Mouse (Mus musculus) heart, adult 18-20 months (tissue): ENCODE results near the gene Wbp1. TPM values are rescaled to one million over a fixed set of nuclear protein-coding genes. Genes with fewer than 3 reads are reported as not detected.

Experiments used
- DNase-seq, 2 experiments: peaks; one replicate each; pipeline ENCODE4 v3.0.0; 2021 to 2022; ENCODE audit warnings: mixed read lengths in 1 of 2
- total RNA-seq, 2 experiments: library from RNA; stranded (reverse); gene quantifications; 2 replicates each; pipeline ENCODE4 v1.2.3; 2021

The Wbp1 gene
- total RNA-seq, 2 experiments from 2014 or later, result 68.8 to 74.6 TPM

DNA sequence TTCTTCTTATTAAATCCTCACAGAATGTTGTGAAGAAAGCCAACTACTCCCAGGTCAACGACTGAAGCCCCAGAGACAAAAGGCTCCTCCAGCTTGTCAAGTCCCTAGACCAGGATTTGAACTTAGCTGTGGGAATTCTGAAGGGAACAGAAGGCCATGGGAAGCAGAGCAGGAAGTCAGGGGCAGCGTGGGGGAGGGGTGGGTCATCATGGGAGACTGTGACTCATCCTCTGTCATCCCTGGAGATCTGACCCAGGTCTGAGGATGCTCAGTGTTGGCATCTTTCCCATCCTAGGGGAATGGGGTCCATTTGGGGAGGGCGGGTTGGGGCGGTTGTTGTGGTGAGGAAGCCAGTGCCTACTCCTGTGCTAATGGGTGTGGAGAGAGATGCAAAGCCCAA is 20.3 kb upstream of the Wbp1 start:
- DNase-seq, result peak in 1 of 2 experiments; percentile 38

DNA sequence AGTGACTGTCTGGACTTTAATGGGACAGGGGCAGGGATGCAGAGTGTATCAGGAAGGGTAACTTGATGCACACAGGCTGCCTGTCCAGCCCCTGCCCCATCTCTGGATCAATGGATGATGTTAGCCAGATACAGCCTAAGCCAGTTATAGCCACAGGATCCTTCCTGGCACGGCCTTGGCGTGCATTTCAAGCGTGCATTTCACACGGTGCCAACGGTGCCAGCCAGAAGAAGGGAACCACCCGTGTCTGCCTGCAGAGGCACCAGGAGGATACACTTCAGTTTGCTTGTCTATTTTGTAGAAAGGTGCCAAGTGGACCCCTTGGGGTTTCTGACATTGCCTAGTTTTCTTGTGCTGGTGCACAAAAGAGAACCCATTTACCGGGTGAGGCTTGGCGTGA is 18.7 kb upstream of the Wbp1 start:
- no peak for DNase-seq

DNA sequence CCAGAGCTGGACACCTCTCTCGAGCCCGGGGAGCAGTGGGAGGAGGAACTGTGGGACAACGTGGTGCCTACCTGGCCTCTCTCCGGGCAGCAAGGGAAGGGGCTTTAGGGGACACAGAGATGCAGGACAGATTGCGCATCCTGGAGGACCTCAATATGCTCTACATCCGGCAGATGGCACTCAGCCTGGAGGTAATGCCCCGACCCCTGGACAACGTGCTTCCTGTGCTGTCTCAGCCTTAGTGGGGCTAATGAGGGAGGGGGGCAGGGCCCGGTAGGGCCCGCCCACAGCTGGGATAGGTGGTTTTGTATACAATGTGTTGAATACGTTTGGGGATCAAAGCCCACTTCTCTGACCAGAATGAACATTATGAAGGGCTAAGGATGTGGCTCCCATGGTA is 16.7 kb upstream of the Wbp1 start:
- DNase-seq, result peak in 1 of 2 experiments; percentile 38

DNA sequence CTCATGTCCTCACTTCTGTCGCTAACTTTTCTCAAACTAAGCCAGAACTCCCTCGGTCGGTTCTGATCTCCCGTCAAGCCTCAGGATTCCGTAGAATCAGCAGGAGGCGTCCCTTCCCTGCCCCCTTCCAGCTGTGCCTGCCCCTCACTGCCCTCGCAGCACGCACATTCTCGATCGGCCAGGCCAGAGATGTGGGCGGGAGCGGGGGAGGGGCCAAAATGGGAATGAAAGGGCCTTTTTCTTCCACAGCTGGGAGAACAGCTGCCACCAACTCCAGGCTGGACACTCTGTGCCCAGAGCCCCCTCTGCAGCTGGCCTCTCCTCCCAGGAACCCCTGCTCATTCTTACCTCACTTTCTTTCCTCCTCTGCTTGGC is 16.2 kb upstream of the Wbp1 start:
- peak; percentile 94 for DNase-seq

DNA sequence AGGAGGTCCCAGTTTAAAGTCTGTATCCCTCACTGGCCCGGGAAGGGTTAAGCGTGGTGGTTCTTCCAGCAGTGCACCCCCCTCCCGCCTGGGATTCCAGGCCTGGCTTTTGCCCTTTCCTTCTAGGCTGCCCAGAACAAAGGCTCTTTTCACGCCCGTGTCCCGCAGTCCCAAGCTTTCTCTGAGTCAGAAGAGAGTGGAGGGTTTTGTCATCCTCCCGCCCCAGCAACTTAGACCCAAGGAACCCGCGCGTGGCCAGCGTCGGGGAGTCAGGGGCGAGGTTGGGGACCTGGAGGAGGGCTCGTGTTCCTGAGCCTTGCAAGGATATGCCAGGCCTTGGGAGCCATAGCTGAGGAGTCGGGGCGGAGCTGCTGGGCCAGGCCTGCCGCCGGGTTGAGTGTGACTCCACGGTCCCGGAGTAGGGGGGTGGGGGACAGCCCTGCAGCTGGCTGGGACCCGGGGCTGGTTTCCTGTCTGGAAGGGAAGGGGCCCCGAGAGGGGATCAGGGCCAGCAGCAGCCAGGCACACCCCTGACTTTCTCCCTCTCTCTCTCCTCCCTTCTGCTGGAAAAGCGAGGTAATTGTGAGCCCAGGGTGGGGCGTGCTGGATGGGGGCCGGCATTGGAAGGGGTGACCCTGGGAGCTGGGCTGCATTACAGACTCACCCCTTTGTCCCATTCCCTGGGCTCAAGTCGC is 15.7 kb upstream of the Wbp1 start:
- DNase-seq, result peak; percentile 81 to 82

DNA sequence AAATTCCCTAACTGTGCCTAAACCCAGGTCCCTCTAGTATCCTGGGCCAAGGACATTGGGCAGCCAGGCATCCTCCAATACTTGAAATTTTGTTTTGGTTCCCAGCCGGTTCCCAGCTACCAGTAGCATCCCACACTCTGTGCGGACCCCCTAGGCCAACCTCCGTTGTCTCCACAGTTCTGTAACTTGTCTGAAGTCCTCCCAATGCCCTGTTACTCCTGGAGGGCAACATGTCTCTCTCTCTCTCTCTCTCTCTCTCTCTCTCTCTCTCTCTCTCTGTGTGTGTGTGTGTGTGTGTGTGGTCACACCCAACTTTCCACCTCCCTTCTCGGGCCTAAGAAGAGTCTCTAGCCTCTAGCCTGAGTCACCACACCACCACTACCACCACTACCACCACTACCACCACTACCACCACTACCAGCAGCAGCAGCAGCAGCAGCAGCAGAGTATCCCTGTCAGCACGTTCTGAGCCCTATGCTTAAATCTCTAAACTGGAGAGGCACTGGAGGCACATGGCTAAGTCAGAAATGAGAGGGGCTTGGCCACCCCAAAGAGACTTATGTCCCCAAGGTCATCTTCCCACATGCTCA is 15.0 kb upstream of the Wbp1 start:
- no peak for DNase-seq

DNA sequence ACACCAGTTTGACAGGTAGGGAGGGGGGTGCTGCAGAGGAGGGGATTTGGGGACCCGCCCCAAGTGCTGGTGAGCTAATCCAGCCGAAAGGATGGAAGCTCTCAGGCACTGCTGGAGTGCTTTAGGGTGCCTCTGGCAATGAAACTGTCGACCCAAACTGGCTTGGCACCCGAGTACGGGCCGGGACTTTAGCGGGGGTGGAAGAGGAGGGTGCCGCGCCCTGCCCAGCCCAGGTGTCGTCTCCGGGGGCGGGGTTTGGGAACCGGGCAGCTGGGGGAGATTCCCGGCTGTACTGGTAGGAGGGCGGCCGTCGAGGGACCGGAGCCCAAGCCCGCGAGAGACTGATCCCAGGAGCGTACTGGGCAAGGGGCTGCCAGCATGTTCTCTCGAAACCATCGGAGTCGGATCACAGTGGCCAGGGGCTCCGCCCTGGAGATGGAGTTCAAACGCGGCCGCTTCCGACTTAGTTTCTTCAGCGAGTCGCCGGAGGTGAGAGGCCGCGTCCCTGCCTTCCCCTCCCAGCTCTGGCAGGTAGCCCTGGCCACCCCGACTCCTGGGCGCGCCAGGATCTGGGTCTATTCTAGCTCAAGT is 14.3 kb upstream of the Wbp1 start:
- peak; percentile 42 to 59 for DNase-seq

DNA sequence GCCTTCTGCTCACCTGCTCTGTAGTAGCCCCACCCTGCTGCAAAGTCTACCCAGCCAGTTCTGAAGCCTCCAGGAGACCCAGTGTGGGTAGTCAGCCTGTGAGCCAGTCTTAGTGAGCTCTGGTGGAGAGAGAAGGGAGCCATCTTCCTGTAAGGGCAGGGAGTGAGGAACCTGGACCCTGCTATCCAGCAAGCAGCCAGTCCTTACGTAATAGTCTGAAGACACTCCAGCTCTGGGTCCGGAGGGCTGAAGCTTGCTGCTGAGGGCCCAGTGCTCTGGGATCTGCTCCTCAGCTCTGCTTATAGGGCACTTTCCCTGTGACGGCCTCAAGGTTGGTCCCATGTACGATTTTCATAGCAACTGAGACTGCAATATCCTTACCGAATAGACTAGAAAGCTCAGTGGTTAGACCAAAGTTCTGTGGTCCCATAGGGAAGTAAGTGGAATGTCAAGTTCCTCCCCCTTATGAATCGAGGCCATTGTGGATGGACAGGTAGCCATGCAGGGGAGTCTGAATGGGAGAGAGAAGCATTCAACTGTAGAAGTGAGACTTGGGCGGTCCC is 13.7 kb upstream of the Wbp1 start, which contains the start of gene Rtkn:
TSS of gene Rtkn (plus strand) at position 513 of the 563 bp plus-strand sequence.
- no peak for DNase-seq

DNA sequence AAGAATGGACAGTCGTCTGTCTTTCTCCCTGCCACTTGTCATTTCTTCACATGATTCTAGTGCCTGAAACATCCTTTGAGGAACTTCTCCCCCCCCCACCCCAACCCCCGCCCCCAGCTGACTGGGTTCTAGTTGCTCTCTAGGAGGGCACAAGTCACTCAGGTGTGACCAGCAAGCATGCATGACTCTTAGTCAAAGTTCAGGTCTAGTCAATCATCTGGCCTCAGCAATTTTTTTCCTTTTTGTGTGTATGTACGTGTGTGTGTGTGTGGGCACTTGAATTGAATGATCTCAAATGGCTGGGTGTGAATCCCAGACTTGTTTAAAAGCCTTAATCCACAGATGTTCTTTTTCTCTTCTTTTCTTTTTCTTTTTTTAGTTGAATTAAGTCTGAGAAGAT is 12.9 kb upstream of the Wbp1 start:
- no peak for DNase-seq

DNA sequence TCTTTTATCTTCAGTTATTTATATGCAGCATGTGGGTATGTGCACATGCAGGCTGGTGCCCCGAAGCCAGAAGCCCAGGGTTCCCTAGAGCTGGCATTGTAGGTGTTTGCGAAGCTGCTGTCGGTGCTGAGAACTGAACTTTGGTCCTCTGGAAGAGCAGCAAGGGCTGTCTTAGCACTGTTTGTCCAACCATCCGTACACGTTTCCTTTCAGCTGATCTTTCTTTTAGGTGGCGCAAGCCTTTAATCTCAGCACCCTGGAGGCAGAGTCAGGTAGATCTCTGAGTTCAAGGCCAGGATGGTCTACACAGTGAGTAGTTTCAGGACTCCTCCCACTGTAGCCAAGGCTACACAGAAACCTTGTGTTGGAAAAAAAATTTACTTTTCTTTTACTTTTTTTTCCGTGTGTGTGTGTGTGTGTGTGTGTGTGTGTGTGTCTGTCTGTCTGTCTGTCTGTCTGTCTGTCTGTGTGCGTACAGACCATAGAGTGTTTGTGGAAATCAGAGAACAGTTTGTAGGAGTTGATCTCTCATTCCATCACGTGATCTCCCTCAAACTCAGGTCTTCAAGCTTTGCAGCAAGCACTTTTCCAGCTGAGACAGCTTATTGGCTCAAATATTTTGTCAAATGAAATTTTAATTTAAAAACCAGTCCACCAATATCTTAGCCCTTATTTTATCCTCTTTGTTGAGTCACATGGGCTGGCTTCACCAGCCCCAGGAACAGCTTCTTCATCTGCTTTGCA is 11.0 kb upstream of the Wbp1 start:
- no peak for DNase-seq

DNA sequence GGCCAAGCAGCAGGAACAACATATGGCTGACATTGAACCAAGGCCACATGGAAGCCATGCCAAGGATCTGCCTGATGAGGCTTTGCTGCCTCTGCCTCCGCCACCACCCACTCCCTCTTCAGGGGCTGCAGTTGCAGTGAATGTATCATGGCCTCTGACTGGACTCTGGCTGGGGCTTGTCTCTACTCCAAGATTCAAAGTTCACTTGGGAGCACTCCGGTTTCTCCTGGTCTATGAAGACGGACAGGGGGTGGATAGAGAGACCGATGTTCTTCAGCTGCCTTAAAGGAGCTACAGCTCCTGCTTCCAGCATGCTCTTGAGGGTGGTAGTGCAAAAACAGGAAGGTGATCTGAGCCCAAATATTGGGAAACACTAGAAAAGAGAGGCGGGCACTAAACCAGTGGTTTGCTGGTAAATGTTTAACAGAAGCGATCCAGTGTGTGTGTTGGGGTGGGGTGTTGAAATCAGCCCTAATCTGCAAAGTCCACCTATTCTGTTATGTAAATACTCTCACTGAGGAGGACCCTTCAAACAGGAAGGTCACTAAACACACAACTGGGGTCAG is 10.2 kb upstream of the Wbp1 start:
- DNase-seq, result no peak

DNA sequence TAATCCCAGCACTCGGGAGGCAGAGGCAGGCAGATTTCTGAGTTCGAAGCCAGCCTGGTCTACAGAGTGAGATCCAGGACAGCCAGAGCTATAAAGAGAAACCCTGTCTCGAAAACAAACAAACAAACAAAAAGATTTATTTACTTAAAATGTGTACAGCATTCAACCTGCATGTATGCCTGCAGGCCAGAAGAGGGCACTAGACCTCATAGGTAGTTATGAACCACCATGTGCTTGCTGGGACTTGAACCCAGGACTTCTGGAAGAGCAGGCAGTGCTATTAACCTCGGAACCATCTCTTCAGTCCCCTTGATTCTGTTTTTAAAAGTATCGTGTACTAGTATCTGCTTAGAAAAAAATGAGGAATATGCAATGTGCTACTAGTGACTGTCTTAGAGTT is 6.1 kb upstream of the Wbp1 start:
- DNase-seq, result no peak

DNA sequence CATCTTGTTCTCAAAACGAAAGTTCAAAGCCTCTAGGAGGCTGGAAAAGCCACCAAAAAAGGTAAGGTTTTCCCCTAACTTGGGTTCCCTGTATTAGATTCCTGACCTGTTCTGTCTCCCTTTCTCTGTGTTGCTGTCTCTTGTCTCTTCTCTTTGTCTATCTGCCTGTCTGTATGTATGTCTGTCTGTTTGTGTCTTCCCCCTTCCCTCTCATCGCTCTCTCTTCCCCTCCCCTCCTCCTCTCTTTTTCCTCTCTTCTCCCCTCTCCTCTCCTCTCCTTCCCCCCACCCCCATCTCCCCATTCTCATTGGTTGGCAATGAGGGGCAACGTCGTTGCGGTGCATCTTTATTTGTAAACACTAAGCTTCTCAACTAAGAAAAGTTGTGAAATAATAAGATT is 4.0 kb upstream of the Wbp1 start, which contains the start of gene Ino80b:
TSS of gene Ino80b (minus strand) at position 101 of the 400 bp plus-strand sequence.
- DNase-seq, result no peak

DNA sequence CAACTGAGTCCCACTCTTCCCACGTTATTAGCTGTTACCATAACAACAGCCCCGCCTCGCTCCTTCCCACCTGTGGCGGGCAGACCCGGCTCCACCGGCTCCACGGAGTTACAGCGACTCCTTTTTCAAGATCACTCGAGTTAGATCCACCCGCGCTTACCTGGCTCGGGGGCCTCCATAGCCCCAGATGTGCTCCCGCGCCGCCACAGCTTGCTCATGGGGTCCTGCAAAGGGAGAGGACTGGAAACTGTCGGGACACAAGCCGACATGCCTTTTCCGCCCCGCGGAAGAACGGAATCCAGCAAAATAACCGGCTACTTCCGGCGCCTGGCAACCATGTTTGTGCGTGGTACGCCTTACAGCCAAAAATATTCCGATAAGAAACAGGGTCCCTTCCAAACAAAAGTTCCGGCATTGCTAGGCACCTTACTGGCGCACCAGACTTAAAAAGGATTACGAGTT is 3.5 kb upstream of the Wbp1 start:
- peak; percentile 94 to 95 for DNase-seq

DNA sequence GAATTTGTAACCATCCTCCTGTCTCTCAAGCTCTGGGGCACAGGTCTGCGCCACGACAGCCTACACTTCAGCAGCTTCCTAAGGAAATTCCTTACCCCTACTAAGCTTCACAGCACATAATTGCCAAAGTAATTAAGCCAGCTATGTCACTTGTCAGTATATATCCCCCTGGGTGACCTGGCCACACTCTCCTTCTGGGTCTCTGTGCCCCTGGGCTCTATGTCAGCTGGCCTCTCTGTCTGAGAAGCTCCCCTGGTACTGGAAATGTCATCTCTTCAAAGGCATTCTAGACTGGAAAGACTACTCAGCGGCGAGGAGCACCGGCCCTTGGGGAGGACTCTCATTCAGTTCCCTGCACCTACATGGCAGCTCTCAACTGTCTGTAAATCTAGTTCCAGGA is 1.6 kb upstream of the Wbp1 start:
- DNase-seq, result no peak

DNA sequence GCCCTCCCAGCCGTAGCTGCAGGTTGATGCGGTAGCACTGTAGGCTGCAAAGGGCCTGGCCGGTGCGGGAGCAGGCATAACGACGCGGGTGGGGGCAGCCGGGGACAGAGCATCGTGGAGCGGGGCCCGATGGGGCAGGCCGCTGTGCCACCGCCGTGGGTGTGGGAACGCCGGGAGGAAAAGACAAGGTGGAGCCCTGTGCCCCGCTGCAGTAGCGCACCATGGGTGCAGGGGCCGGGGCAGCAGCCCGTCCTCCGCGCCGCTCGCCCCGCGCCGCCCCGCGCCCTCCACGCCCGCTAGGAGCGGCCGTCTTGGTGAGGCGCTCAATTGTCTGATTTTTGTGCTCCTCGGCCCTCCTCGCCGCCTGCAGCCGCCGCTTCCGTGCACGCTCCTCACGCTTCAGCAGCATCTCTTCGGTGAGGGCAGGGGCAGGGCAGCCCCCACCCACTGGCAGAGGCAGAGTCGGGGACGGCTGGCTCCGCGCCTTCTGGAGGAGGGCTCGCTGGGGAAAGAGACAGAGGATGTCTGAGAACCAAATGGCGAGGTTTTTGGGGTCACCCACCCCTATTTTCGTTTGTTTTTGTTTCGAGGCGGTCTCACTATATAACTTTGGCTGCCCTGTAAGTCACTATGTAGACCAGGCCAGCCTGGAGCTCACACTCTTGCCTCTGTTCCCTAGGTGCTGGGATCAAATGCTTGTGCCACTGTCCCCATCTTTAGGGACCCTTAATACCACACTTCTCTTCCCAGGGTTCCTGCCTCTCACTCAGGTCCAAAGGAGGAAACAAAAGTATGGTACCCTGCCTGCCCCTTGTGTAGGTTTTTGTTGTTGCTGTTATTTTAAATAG is 728 bp upstream of the Wbp1 start:
- DNase-seq, result no peak

DNA sequence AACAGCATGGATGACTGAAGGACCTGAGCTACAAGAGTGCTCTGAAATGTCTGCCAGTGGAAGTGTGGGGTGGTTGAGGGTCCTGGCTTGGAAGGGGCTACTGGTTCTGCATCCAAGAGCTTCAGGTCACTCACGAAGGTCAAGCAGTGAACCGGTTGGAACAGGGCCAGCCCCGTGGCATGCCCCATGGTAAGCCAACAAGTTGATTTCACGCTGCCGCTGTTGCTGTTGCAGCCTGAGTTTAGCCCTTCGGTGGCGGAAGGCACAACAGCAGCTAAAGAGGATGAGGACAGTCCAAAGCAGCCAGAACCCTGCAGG is 1.7 kb downstream of the Wbp1 start:
- no peak for DNase-seq

DNA sequence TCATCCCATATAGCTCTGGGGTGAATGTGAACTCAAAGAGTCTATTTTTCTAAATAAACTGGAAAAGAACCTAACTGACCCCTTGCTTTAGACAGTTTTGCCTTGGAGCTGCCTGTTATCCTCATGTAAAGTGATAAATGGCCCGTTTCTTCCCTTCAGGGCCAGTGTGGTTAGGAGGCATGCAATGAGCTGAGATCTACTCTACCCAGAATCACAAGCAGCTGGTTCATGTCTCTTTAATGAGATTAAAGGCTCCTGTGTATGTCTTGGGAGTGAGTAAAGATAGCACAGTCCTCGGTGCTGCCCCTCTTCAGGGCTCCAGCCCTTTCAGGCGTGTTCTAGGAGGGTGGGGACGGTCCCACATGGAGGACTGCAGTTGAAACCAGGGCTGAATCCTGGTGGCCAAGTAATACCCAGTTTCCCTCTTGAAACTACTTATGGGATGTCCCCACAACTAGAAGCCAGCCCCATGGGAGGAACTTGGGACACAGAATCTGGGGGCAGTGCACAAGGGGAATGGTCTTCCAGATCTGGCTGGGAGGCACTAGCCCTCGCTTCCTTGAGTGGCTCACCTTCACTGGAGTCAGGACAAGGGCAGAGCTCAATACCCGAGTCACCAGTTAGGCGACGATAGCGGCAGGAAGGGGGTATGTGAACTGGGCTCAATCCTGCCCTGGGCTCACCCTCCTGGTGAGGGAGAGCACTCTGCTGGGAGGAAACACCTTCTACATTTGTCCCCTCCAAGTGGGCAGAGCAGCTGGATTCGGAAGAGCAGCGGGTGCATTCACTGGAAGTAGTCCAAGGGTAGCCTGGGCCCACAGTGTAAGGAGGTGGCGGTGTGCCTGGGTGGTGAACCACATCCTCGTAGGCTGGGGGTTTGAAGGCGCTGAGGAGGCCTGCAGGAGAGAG is 2.3 kb downstream of the Wbp1 start:
- peak in 1 of 2 experiments; percentile 2 for DNase-seq

DNA sequence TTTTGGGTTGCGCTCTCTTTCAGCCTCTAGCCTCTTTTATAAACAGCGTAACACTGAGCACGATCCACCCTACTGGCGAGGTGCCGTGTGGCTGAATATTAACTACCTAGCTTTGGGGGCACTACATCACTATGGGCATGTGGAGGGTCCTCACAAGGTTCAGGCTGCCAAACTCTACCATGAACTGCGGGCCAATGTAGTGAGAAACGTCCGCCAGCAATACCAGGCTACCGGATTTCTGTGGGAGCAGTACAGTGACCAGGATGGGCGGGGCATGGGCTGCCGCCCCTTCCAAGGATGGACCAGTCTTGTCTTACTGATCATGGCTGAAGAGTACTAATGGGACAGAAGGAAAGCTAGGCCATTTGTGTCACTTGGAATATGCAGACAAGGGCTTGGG is 3.0 kb downstream of the Wbp1 start:
- no peak for DNase-seq

DNA sequence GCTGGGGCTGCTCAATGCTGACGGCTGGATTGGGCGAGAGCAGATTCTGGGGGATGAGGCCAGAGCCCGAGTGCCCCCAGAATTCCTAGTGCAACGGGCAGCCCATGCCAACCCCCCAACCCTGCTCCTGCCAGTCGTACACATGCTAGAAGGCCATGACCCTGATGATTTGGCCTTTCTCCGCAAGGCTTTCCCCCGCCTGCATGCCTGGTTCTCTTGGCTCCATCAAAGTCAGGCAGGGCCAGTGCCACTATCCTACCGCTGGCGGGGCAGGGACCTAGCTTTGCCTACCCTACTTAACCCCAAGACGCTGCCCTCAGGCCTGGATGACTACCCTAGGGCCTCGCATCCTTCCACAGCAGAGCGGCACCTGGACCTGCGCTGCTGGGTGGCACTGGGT is 3.7 kb downstream of the Wbp1 start:
- no peak for DNase-seq

DNA sequence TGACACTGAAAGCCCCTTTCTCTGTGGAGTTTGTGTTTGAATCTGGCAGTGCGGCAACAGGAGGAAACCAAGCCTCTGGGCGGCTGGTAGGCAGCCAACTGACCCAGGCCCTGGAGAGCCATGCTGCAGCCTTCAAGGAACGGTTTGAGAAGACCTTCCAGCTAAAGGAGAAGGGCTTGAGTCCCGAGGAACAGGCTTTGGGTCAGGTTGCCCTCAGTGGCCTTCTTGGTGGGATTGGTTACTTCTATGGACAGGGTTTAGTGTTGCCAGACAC is 4.3 kb downstream of the Wbp1 start:
- no peak for DNase-seq
